Mouse (Mus musculus) myocyte (in vitro differentiated cells): ENCODE measurements around the gene Rag2.

Experiments
- E2F4 ChIP-seq: IDR thresholded peaks from one replicate; pipeline ENCODE4 v1.6.1; 2011; ENCODE audit warnings: mild to moderate bottlenecking, control low read depth, moderate library complexity; ENCODE audit not compliant: insufficient read depth
- POLR2A ChIP-seq: IDR thresholded peaks from one replicate; pipeline ENCODE4 v1.6.1; 2011; ENCODE audit warnings: low read depth, mild to moderate bottlenecking, control low read depth, moderate library complexity; ENCODE audit not compliant: insufficient read length
- POLR2AphosphoS2 ChIP-seq: IDR thresholded peaks from one replicate; pipeline ENCODE4 v1.6.1; 2011; ENCODE audit warnings: low read depth, control low read depth; ENCODE audit not compliant: insufficient read length
- TCF12 ChIP-seq: IDR thresholded peaks from one replicate; pipeline ENCODE4 v1.6.1; 2011; ENCODE audit warnings: mild to moderate bottlenecking, control low read depth; ENCODE audit not compliant: poor library complexity, insufficient read depth, severe bottlenecking
- USF1 ChIP-seq: IDR thresholded peaks from one replicate; pipeline ENCODE4 v1.6.1; 2011; ENCODE audit warnings: low read depth, mild to moderate bottlenecking, control low read depth, moderate library complexity

GRCm38 (mm10) chr2:101621611-101622010 is 2.9 kb upstream of the Rag2 start:
- TF ChIP-seq POLR2A (no peak), E2F4 (no peak), USF1 (no peak), POLR2AphosphoS2 (no peak), TCF12 (no peak)
